Mouse (Mus musculus) midbrain, embryonic 15.5 days (tissue): Measurements from ENCODE around the gene Gys2. TPM values are rescaled to one million over a fixed set of nuclear protein-coding genes. Genes with fewer than 3 reads are reported as not detected.
"Not testable (repeated sequence)": the region's sequence is repeated elsewhere in the genome, so short reads cannot be mapped to it uniquely, and the experiment has no call there.

Experiments used
- ATAC-seq: fragments of 200-750 bp; cut with Nextera tagmentation; replicated peaks from 2 replicates; pipeline ENCODE4 v1.8.0; 2017; ENCODE audit warnings: moderate TSS enrichment
- H3K27ac ChIP-seq: fragments of 300-500 bp; sonication (generic); 2 replicates; pipeline ENCODE4 v1.5.1; 2015; ENCODE audit warnings: mild to moderate bottlenecking, inconsistent platforms
- H3K27me3 ChIP-seq: fragments of 300-500 bp; sonication (generic); replicated peaks from 2 replicates; pipeline ENCODE4 v1.6.1; 2015; ENCODE audit warnings: inconsistent platforms
- H3K36me3 ChIP-seq: fragments of 300-500 bp; sonication (generic); replicated peaks from 2 replicates; pipeline ENCODE4 v1.6.1; 2015; ENCODE audit warnings: inconsistent platforms
- H3K4me1 ChIP-seq: fragments of 300-500 bp; sonication (generic); 2 replicates; pipeline ENCODE4 v1.6.1; 2015; ENCODE audit warnings: inconsistent platforms
- H3K4me2 ChIP-seq: fragments of 300-500 bp; sonication (generic); 2 replicates; pipeline ENCODE4 v1.6.1; 2015; ENCODE audit warnings: inconsistent platforms, mild to moderate bottlenecking, moderate library complexity
- H3K4me3 ChIP-seq: fragments of 300-500 bp; sonication (generic); 2 replicates; pipeline ENCODE4 v1.5.1; 2015; ENCODE audit warnings: mild to moderate bottlenecking, inconsistent platforms
- H3K9ac ChIP-seq: fragments of 300-500 bp; sonication (generic); 2 replicates; pipeline ENCODE4 v1.6.1; 2015; ENCODE audit warnings: mild to moderate bottlenecking, inconsistent platforms
- H3K9me3 ChIP-seq: fragments of 300-500 bp; sonication (generic); 2 replicates; pipeline ENCODE4 v1.6.1; 2016; ENCODE audit warnings: inconsistent platforms
- WGBS: fragments of 180-500 bp; shearing (Covaris S2); methylation state at CpG from one replicate; pipeline ENCODE4 v1.1.7; 2015; ENCODE audit warnings: mixed read lengths; 5-methylcytosine and 5-hydroxymethylcytosine counted together
- polyA plus RNA-seq: library from polyadenylated mRNA; unstranded; fragments of >200 nt; fragmentation: Nextera tagmentation; extraction: Ambion mirVana; gene quantifications from 2 replicates; pipeline ENCODE4 v1.2.1, GENCODE M21; 2015

Gene Gys2
- polyA plus RNA-seq, 1 experiment from 2014 or later: 0.12 TPM

- WGBS: 87% methylated on average over 10 of the region's 10 CpGs
- Histone ChIP-seq H3K4me3 (no peak overlapping the region), H3K9ac (no peak overlapping the region), H3K36me3 (peaks cover 12% of the 10 kb centered on the region; the same call in 1 of the 2 replicates), H3K4me1 (peaks cover 19% of the 10 kb centered on the region), H3K27ac (no peak overlapping the region), H3K9me3 (no peaks in the 10 kb centered on the region), H3K4me2 (no peak overlapping the region), H3K27me3 (no peaks in the 10 kb centered on the region)
- ATAC-seq: no peak
These were observed 29.7 kb upstream of the Gys2 start for GRCm38 (mm10) chr6:142502519-142503125.

GRCm38 (mm10) chr6:142490114-142490513, 17.2 kb upstream of the Gys2 start:
- peaks cover 58% of the 10 kb centered on the region for H3K36me3 ChIP-seq

GRCm38 (mm10) chr6:142487638-142488037, 14.7 kb upstream of the Gys2 start:
- no peak overlapping the region for H3K27ac ChIP-seq
- H3K36me3 ChIP-seq: peaks cover 48% of the 10 kb centered on the region
- no peak for ATAC-seq
- no peaks in the 10 kb centered on the region for H3K27me3 ChIP-seq
- no peak overlapping the region for H3K4me3 ChIP-seq
- H3K4me1 ChIP-seq: no peaks in the 10 kb centered on the region
- 91% methylated on average over 9 of the region's 9 CpGs for WGBS
- H3K9ac ChIP-seq: no peak overlapping the region
- no peaks in the 10 kb centered on the region for H3K9me3 ChIP-seq
- no peak overlapping the region for H3K4me2 ChIP-seq

More at GRCm38 (mm10) chr6:142490114-142490513, 17.2 kb upstream of the Gys2 start:
- WGBS: 96% methylated on average over 6 of the region's 6 CpGs
- H3K27ac ChIP-seq, H3K9me3 ChIP-seq, H3K27me3 ChIP-seq, ATAC-seq, H3K4me3 ChIP-seq, H3K4me1 ChIP-seq, H3K9ac ChIP-seq, H3K4me2 ChIP-seq: not testable (repeated sequence)

GRCm38 (mm10) chr6:142485478-142486123, 12.7 kb upstream of the Gys2 start:
- no peak overlapping the region for H3K9ac ChIP-seq
- no peak overlapping the region for H3K4me3 ChIP-seq
- 92% methylated on average over 4 of the region's 4 CpGs for WGBS
- no peak overlapping the region for H3K27ac ChIP-seq
- H3K4me2 ChIP-seq: no peak overlapping the region
- H3K4me1 ChIP-seq: no peaks in the 10 kb centered on the region
- ATAC-seq: no peak
- H3K9me3 ChIP-seq: no peaks in the 10 kb centered on the region
- peaks cover 40% of the 10 kb centered on the region for H3K36me3 ChIP-seq
- H3K27me3 ChIP-seq: no peaks in the 10 kb centered on the region

- Histone ChIP-seq H3K4me3 (no peak overlapping the region), H3K9ac (no peak overlapping the region), H3K27ac (no peak overlapping the region), H3K36me3 (no peaks in the 10 kb centered on the region), H3K4me2 (no peak overlapping the region), H3K9me3 (no peaks in the 10 kb centered on the region), H3K27me3 (no peaks in the 10 kb centered on the region), H3K4me1 (no peaks in the 10 kb centered on the region)
- 82% methylated on average over 7 of the region's 7 CpGs for WGBS
- no peak for ATAC-seq
These were observed 4.3 kb upstream of the Gys2 start for GRCm38 (mm10) chr6:142477239-142477638.

GRCm38 (mm10) chr6:142471141-142471540, 1.8 kb downstream of the Gys2 start:
- Histone ChIP-seq H3K4me1 (no peaks in the 10 kb centered on the region), H3K9me3 (no peaks in the 10 kb centered on the region), H3K36me3 (no peaks in the 10 kb centered on the region), H3K27ac (no peak overlapping the region), H3K9ac (no peak overlapping the region), H3K27me3 (no peaks in the 10 kb centered on the region), H3K4me2 (no peak overlapping the region), H3K4me3 (no peak overlapping the region)
- 88% methylated on average over 8 of the region's 8 CpGs for WGBS
- no peak for ATAC-seq

- Histone ChIP-seq H3K27ac (no peak overlapping the region), H3K4me2 (no peak overlapping the region), H3K4me1 (no peaks in the 10 kb centered on the region), H3K36me3 (no peaks in the 10 kb centered on the region), H3K4me3 (no peak overlapping the region), H3K9ac (no peak overlapping the region), H3K9me3 (no peaks in the 10 kb centered on the region), H3K27me3 (no peaks in the 10 kb centered on the region)
- peak; percentile 84; the same call in 1 of the 2 replicates for ATAC-seq
- WGBS: 58% methylated on average over 4 of the region's 4 CpGs
These were observed 3.3 kb downstream of the Gys2 start for GRCm38 (mm10) chr6:142469602-142470001.

GRCm38 (mm10) chr6:142462194-142462593, 10.7 kb downstream of the Gys2 start:
- H3K9me3 ChIP-seq: no peaks in the 10 kb centered on the region
- H3K4me1 ChIP-seq: peaks cover 7% of the 10 kb centered on the region
- H3K27ac ChIP-seq: no peak overlapping the region
- no peaks in the 10 kb centered on the region for H3K36me3 ChIP-seq
- WGBS: 76% methylated on average over 6 of the region's 6 CpGs
- H3K4me3 ChIP-seq: no peak overlapping the region
- no peak for ATAC-seq
- H3K4me2 ChIP-seq: no peak overlapping the region
- no peaks in the 10 kb centered on the region for H3K27me3 ChIP-seq
- H3K9ac ChIP-seq: no peak overlapping the region

GRCm38 (mm10) chr6:142459017-142459678, 13.8 kb downstream of the Gys2 start:
- peak overlapping the region; percentile 29; the same call in 1 of the 2 replicates for H3K4me2 ChIP-seq
- peak; percentile 78 for ATAC-seq
- 61% methylated on average over 14 of the region's 14 CpGs for WGBS

GRCm38 (mm10) chr6:142458010-142458409, 14.9 kb downstream of the Gys2 start:
- peak; percentile 85 for ATAC-seq
- Histone ChIP-seq H3K4me1 (peaks cover 7% of the 10 kb centered on the region), H3K4me2 (no peak overlapping the region; the same call in 1 of the 2 replicates), H3K27ac (no peak overlapping the region), H3K9me3 (no peaks in the 10 kb centered on the region), H3K36me3 (no peaks in the 10 kb centered on the region), H3K9ac (no peak overlapping the region), H3K4me3 (no peak overlapping the region), H3K27me3 (no peaks in the 10 kb centered on the region)
- 18% methylated on average over 7 of the region's 7 CpGs for WGBS

More at GRCm38 (mm10) chr6:142459017-142459678, 13.8 kb downstream of the Gys2 start:
- Histone ChIP-seq H3K27ac (peak overlapping the region; percentile 34; the same call in 1 of the 2 replicates), H3K36me3 (no peaks in the 10 kb centered on the region), H3K4me3 (no peak overlapping the region), H3K27me3 (no peaks in the 10 kb centered on the region), H3K9me3 (no peaks in the 10 kb centered on the region), H3K9ac (no peak overlapping the region), H3K4me1 (peaks cover 7% of the 10 kb centered on the region)

GRCm38 (mm10) chr6:142455314-142455996, 17.5 kb downstream of the Gys2 start:
- H3K4me2 ChIP-seq: no peak overlapping the region
- no peaks in the 10 kb centered on the region for H3K36me3 ChIP-seq
- ATAC-seq: no peak
- H3K4me1 ChIP-seq: peaks cover 7% of the 10 kb centered on the region
- no peak overlapping the region for H3K9ac ChIP-seq
- 62% methylated on average over 7 of the region's 7 CpGs for WGBS
- no peak overlapping the region for H3K4me3 ChIP-seq
- no peak overlapping the region for H3K27ac ChIP-seq
- no peaks in the 10 kb centered on the region for H3K27me3 ChIP-seq
- H3K9me3 ChIP-seq: no peaks in the 10 kb centered on the region

GRCm38 (mm10) chr6:142453311-142453710, 19.6 kb downstream of the Gys2 start:
- no peak overlapping the region for H3K4me3 ChIP-seq
- no peak overlapping the region for H3K4me2 ChIP-seq
- H3K9ac ChIP-seq: no peak overlapping the region
- no peaks in the 10 kb centered on the region for H3K27me3 ChIP-seq
- no peaks in the 10 kb centered on the region for H3K4me1 ChIP-seq
- no peak overlapping the region for H3K27ac ChIP-seq
- ATAC-seq: no peak
- H3K9me3 ChIP-seq: no peaks in the 10 kb centered on the region
- 84% methylated on average over 2 of the region's 2 CpGs for WGBS
- H3K36me3 ChIP-seq: no peaks in the 10 kb centered on the region
